Mouse (Mus musculus): ENCODE data around the gene Slc38a6.

- TF ChIP-seq EP300 (IDR thresholded peaks at IDR 0.05; ENCODE audit: insufficient read depth, low read depth, low read length) (no peak), CTCF (IDR thresholded peaks at IDR 0.05; ENCODE audit: low read depth, low read length) (no peak), POLR2A (IDR thresholded peaks at IDR 0.05; ENCODE audit: insufficient read depth, low read length) (no peak)
Measured at GRCm38 (mm10) chr12:73330236-73330635, 43.7 kb downstream of the Slc38a6 start.
